Mouse (Mus musculus) midbrain, embryonic 11.5 days (tissue): ENCODE results near the gene Pacs1. TPM values are rescaled to one million over a fixed set of nuclear protein-coding genes. Genes with fewer than 3 reads are reported as not detected.
"Not testable (repeated sequence)": the region's sequence is repeated elsewhere in the genome, so short reads cannot be mapped to it uniquely, and the experiment has no call there.

Experiments
- ATAC-seq: fragments of 200-750 bp; cut with Nextera tagmentation; 2 replicates; pipeline ENCODE4 v1.8.0; 2017; ENCODE audit warnings: moderate TSS enrichment, moderate library complexity; ENCODE audit not compliant: low FRiP score
- DNase-seq: peaks from one replicate; pipeline ENCODE4 v3.0.0; 2015; ENCODE audit warnings: low spot score; ENCODE audit errors: missing footprints
- H3K27ac ChIP-seq: fragments of 300-500 bp; sonication (generic); 2 replicates; pipeline ENCODE4 v1.5.1; 2014; ENCODE audit warnings: low read depth, low read length
- H3K27me3 ChIP-seq: fragments of 300-500 bp; sonication (generic); 2 replicates; pipeline ENCODE4 v1.6.1; 2014; ENCODE audit warnings: mild to moderate bottlenecking, low read length, moderate library complexity, mixed read lengths; ENCODE audit not compliant: control insufficient read depth, insufficient read depth
- H3K36me3 ChIP-seq: fragments of 300-500 bp; sonication (generic); 2 replicates; pipeline ENCODE4 v1.6.1; 2014; ENCODE audit warnings: mild to moderate bottlenecking, low read length, moderate library complexity, mixed read lengths; ENCODE audit not compliant: control insufficient read depth, insufficient read depth
- H3K4me1 ChIP-seq: fragments of 300-500 bp; sonication (generic); 2 replicates; pipeline ENCODE4 v1.6.1; 2014; ENCODE audit warnings: low read length; ENCODE audit not compliant: control insufficient read depth, insufficient read depth
- H3K4me2 ChIP-seq: fragments of 300-500 bp; sonication (generic); 2 replicates; pipeline ENCODE4 v1.6.1; 2014; ENCODE audit warnings: mild to moderate bottlenecking, moderate library complexity
- H3K4me3 ChIP-seq: fragments of 300-500 bp; sonication (generic); 2 replicates; pipeline ENCODE4 v1.5.1; 2014; ENCODE audit warnings: low read depth, low read length
- H3K9ac ChIP-seq: fragments of 300-500 bp; sonication (generic); 2 replicates; pipeline ENCODE4 v1.6.1; 2014; ENCODE audit warnings: low read length
- H3K9me3 ChIP-seq: fragments of 300-500 bp; sonication (generic); 2 replicates; pipeline ENCODE4 v1.6.1; 2016; ENCODE audit warnings: low read length; ENCODE audit not compliant: control insufficient read depth
- WGBS: fragments of 180-500 bp; shearing (Covaris S2); extraction: QIAGEN DNeasy Blood & Tissue Kit; methylation state at CpG from one replicate; pipeline ENCODE4 v1.1.7; 2014; 5-methylcytosine and 5-hydroxymethylcytosine counted together
- polyA plus RNA-seq: library from polyadenylated mRNA; unstranded; fragments of >200 nt; fragmentation: Nextera tagmentation; extraction: Ambion mirVana; gene quantifications from 2 replicates; pipeline ENCODE4 v1.2.1, GENCODE M21; 2014

The Pacs1 gene
- polyA plus RNA-seq, 1 experiment from 2014 or later = 26.1 TPM

DNA sequence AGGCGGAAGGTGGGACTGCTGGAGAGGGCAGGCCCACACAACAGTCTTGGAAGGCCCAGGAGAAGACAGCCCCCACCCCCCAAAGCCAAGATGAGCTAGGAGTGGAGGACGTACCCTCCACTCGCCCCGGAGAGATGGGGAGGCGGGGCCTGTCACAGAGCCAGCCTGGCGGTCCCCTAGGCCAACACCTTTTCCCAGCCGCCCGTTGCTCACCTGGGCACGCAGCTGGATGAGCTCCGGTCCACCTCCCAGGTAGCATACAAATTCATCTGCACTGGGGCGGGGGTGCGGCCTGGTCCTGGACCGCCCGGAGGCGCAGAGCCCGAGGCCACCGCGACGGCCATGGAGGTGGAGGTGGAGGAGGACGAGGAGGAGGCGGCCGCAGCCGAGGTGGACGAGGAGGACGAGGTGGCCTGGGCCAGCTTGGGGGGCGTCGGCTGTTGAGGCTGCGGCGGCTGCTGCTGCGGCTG lies 558 bp downstream of the Pacs1 start:
- no peaks in the 10 kb centered on the region for H3K27me3 ChIP-seq
- peak overlapping the region; percentile 95 for H3K4me2 ChIP-seq
- H3K36me3 ChIP-seq = peaks cover 12% of the 10 kb centered on the region
- no peaks in the 10 kb centered on the region for H3K9me3 ChIP-seq
- peak overlapping the region; percentile 74 for H3K27ac ChIP-seq
- peaks cover 12% of the 10 kb centered on the region for H3K4me1 ChIP-seq
- DNase-seq (peak; percentile 93), ATAC-seq (peak; percentile 69)
- H3K4me3 ChIP-seq = peak overlapping the region; percentile 91
- under 1% methylated on average over 26 of the region's 30 CpGs for WGBS
- peak overlapping the region; percentile 92 for H3K9ac ChIP-seq

DNA sequence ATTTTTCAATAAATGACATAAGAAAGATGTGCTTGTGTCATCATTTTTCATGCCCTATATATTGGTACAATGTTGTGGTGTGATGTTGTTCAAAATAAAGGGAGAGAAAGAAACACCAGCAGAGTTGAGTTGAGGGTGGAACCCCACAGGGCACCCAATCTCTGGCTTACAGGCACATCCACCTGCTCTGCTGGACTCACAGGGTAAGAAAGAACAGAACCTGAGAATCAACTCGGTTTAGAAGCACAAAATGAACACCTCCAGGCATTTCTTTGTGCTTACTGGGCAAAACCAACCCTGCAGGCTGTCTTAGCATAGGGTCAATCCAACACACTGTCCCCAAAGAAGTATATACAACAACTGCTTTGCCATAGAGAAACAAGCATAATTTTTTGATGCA lies 1.5 kb downstream of the Pacs1 start:
- H3K36me3 ChIP-seq = peaks cover 11% of the 10 kb centered on the region
- WGBS = 47% methylated on average over 1 of the region's 1 CpGs
- no peaks in the 10 kb centered on the region for H3K27me3 ChIP-seq
- peak overlapping the region; percentile 95 for H3K4me2 ChIP-seq
- H3K27ac ChIP-seq = no peak overlapping the region
- no peak overlapping the region for H3K9ac ChIP-seq
- ATAC-seq (no peak), DNase-seq (no peak)
- H3K4me1 ChIP-seq = peaks cover 12% of the 10 kb centered on the region
- no peaks in the 10 kb centered on the region for H3K9me3 ChIP-seq
- peak overlapping the region; percentile 91; the same call in 1 of the 2 replicates for H3K4me3 ChIP-seq

DNA sequence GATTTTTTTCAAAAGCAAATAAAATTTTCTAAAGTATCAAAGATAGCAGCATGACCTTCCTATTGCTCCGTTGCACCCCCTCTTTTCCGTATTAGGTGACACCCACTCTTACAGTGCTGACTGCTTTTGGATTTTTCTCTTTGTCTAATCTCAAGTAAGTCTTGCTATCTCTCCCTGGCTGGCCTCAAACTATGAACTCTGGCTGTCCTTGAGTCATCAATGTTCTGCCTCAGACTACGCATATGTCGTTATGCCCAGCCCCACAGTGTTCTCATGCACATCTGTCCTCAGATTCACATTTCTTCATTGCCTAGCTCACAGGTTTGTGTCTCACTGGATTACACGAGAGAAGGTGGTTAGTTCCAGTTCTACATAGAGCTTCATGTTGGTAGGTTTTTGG lies 3.5 kb downstream of the Pacs1 start:
- ATAC-seq (no peak), DNase-seq (no peak)
- Histone ChIP-seq H3K4me1 (peaks cover 12% of the 10 kb centered on the region), H3K4me2 (no peak overlapping the region), H3K27me3 (no peaks in the 10 kb centered on the region), H3K4me3 (no peak overlapping the region), H3K9me3 (no peaks in the 10 kb centered on the region), H3K36me3 (peaks cover 2% of the 10 kb centered on the region), H3K27ac (no peak overlapping the region), H3K9ac (no peak overlapping the region)
- WGBS = 90% methylated on average over 5 of the region's 5 CpGs

DNA sequence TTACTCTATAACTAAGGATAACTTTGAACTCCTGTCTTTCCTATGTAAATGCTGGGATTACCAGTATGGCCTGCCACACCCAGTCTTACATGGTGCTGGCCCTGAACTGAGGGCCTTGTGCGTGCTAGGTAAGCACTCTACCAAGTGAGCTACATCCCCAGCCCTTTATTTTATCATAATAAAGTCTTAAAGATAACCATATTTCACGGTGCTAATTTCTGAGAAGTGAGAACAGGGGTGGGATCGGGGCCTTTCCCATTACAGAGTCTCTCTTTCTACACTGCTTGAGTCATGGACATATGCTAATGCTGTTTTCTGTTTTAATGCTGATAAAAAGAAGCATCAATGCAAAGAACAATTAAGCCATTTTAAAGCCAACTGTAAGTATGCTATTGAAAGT lies 4.0 kb downstream of the Pacs1 start:
- Histone ChIP-seq H3K36me3 (no peaks in the 10 kb centered on the region; the same call in 1 of the 2 replicates), H3K9me3 (no peaks in the 10 kb centered on the region), H3K4me3 (no peak overlapping the region), H3K27me3 (no peaks in the 10 kb centered on the region), H3K4me1 (peaks cover 12% of the 10 kb centered on the region), H3K4me2 (no peak overlapping the region), H3K9ac (no peak overlapping the region), H3K27ac (no peak overlapping the region)
- ATAC-seq (no peak), DNase-seq (no peak)
- WGBS = 93% methylated on average over 3 of the region's 3 CpGs

DNA sequence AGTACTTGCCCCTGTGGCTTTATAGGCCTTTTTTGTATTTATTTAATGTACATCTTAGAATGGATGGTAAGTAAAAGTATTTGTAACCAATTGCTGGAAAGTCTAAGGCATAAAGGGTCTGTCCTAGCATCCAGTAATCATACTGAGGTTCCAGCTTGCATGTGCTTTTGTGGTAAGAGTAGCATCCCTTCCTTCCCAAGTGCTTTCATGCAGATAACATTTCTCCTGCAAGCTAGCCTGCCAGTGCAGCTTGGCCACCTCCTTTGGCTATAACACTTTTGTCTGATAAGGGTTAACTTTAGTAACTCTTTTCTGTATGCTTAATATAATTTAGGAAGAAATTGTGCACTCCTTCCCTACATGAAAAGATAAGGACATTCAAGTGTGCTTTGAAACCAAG lies 4.9 kb downstream of the Pacs1 start:
- Histone ChIP-seq H3K27ac (no peak overlapping the region), H3K4me2 (no peak overlapping the region), H3K9me3 (no peaks in the 10 kb centered on the region), H3K4me1 (peaks cover 12% of the 10 kb centered on the region), H3K36me3 (no peaks in the 10 kb centered on the region), H3K9ac (no peak overlapping the region), H3K27me3 (no peaks in the 10 kb centered on the region), H3K4me3 (no peak overlapping the region)
- DNase-seq = no peak
- no peak for ATAC-seq

DNA sequence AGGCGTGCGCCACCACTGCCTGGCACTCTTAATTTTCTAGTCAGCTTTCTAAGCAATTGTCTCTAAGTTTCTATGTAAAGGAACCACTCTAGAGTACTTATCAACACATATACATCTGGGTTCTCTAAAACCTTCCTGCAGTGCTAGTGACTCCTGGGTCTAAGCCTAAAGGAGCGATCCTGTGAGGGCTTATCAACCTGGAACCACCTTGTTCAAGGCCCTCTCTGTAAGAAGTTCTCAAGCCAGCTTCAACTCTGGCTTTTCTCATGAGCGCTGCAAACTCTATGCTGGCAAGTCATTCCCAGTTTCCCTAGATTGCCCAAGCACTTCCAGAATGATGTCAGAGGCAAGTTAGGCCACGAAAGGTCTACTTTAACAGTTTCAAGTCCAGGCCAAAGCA lies 5.9 kb downstream of the Pacs1 start:
- DNase-seq (no peak), ATAC-seq (no peak)
- H3K4me1 ChIP-seq = peaks cover 9% of the 10 kb centered on the region
- H3K27ac ChIP-seq = no peak overlapping the region
- H3K4me3 ChIP-seq = no peak overlapping the region
- 96% methylated on average over 5 of the region's 5 CpGs for WGBS
- no peaks in the 10 kb centered on the region for H3K27me3 ChIP-seq
- no peaks in the 10 kb centered on the region for H3K36me3 ChIP-seq
- no peak overlapping the region for H3K4me2 ChIP-seq
- H3K9ac ChIP-seq = no peak overlapping the region
- no peaks in the 10 kb centered on the region for H3K9me3 ChIP-seq

DNA sequence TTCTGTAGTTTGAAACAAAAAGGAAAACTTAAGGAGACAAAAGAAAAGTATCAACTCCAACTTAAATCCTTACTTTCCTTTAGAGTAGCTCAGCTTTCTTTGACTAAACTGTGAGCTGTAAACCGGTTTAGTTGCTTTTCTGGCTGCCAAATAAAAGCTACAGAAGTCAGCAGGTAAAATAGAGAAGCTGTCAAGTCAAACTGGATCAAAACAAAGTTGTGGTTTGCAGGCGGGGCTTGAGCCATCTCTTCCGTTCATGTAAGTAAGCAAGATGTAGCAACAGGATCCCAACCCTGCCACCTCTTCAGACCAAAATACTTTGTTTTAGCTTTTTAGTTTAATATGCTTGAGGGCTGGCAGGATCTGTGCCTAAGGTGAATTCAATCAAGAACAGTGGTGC lies 15.8 kb downstream of the Pacs1 start:
- no peaks in the 10 kb centered on the region for H3K4me1 ChIP-seq
- WGBS = 52% methylated on average over 3 of the region's 3 CpGs
- no peak for DNase-seq

DNA sequence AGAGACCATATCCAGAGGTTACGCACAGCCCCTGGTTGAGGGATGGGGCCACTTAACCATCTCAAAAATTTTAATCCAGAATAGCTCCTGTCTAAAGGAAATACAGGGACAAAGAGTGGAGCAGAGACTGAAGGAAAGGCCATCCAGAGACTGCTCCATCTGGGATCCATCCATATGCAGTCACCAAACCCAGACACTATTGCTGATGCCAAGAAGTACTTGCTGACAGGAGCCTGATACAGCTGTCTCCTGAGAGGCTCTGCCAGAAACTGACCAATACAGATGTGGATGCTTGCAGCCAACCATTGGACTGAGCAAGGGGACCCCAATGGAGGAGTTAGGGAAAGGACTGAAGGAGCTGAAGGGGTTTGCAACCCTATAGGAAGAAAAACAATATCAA lies 35.9 kb downstream of the Pacs1 start:
- H3K27me3 ChIP-seq, H3K27ac ChIP-seq, ATAC-seq, H3K4me1 ChIP-seq, DNase-seq, H3K9me3 ChIP-seq, H3K36me3 ChIP-seq, H3K9ac ChIP-seq, H3K4me2 ChIP-seq, H3K4me3 ChIP-seq: not testable (repeated sequence)
- 96% methylated on average over 1 of the region's 1 CpGs for WGBS

More for the DNA sequence above, 15.8 kb downstream of the Pacs1 start:
- Histone ChIP-seq H3K9me3 (no peaks in the 10 kb centered on the region), H3K27me3 (no peaks in the 10 kb centered on the region), H3K4me2 (no peak overlapping the region), H3K9ac (no peak overlapping the region), H3K4me3 (no peak overlapping the region), H3K27ac (no peak overlapping the region), H3K36me3 (no peaks in the 10 kb centered on the region)
- no peak for ATAC-seq

DNA sequence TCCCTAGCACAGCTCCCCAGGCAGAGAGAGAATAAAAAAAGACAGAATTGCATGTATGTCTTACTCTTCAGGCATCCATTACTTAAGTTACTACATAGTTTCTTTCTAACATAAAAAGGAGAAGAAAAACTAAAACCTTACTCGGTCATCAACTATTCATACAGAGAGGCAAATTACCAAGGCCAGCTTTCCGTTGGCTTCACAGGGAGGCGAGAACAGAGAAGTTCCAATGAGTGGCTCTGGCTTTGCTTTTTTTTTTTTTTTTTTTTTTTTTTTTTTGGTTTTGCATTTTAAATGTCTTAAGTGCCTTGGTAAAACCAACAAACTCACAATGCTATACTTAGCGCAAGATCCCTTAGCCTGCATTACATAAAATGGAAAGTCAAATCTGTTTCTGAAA lies 40.2 kb downstream of the Pacs1 start:
- no peak overlapping the region for H3K4me3 ChIP-seq
- no peaks in the 10 kb centered on the region for H3K4me1 ChIP-seq
- no peaks in the 10 kb centered on the region for H3K27me3 ChIP-seq
- H3K9me3 ChIP-seq = no peaks in the 10 kb centered on the region
- no peaks in the 10 kb centered on the region for H3K36me3 ChIP-seq
- no peak overlapping the region for H3K9ac ChIP-seq
- no peak overlapping the region for H3K27ac ChIP-seq
- H3K4me2 ChIP-seq = no peak overlapping the region
- 92% methylated on average over 4 of the region's 4 CpGs for WGBS
- no peak for ATAC-seq
- DNase-seq = no peak

DNA sequence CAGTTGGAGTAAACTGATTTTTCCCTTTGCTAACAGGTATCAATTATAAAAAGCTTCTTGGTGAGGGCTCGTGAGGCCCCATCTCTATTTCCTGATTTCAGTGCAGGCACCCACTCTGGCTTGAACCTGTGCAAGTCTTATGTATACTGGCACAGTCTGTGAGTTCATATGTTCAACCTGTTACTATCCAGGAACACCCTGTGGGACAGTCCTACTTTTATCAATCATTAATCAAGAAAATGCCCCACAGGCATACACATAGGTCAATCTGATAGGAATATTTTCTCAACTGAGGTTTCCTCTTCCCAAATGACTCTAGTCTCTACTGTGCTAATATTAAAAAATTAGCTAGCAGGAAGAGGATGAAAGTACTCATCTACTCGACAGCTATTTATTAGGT lies 42.8 kb downstream of the Pacs1 start:
- H3K27ac ChIP-seq = no peak overlapping the region
- DNase-seq (no peak), ATAC-seq (no peak)
- WGBS = 87% methylated on average over 2 of the region's 2 CpGs
- H3K9ac ChIP-seq = no peak overlapping the region
- no peak overlapping the region for H3K4me3 ChIP-seq
- no peak overlapping the region for H3K4me2 ChIP-seq
- H3K9me3 ChIP-seq = no peaks in the 10 kb centered on the region
- H3K27me3 ChIP-seq = no peaks in the 10 kb centered on the region
- H3K36me3 ChIP-seq = no peaks in the 10 kb centered on the region
- no peaks in the 10 kb centered on the region for H3K4me1 ChIP-seq
